Mouse (Mus musculus) forebrain, embryonic 13.5 days (tissue): ENCODE data around the gene Lipc. TPM values are rescaled to one million over a fixed set of nuclear protein-coding genes. Genes with fewer than 3 reads are reported as not detected.

Experiments
- ATAC-seq: fragments of 200-750 bp; cut with Nextera tagmentation; 2 replicates; pipeline ENCODE4 v1.8.0; 2017
- H3K27ac ChIP-seq: fragments of 300-500 bp; sonication (generic); 2 replicates; pipeline ENCODE4 v1.5.1; 2015; ENCODE audit warnings: inconsistent platforms, mild to moderate bottlenecking, moderate library complexity
- H3K27me3 ChIP-seq: fragments of 300-500 bp; sonication (generic); 2 replicates; pipeline ENCODE4 v1.6.1; 2015; ENCODE audit warnings: mild to moderate bottlenecking, inconsistent platforms
- H3K36me3 ChIP-seq: fragments of 300-500 bp; sonication (generic); 2 replicates; pipeline ENCODE4 v1.6.1; 2015; ENCODE audit warnings: mild to moderate bottlenecking, inconsistent platforms; ENCODE audit not compliant: poor library complexity, severe bottlenecking
- H3K4me1 ChIP-seq: fragments of 300-500 bp; sonication (generic); 2 replicates; pipeline ENCODE4 v1.6.1; 2015; ENCODE audit warnings: inconsistent platforms
- H3K4me2 ChIP-seq: fragments of 300-500 bp; sonication (generic); 2 replicates; pipeline ENCODE4 v1.6.1; 2015; ENCODE audit warnings: inconsistent platforms, mild to moderate bottlenecking, moderate library complexity
- H3K4me3 ChIP-seq: fragments of 300-500 bp; sonication (generic); 2 replicates; pipeline ENCODE4 v1.5.1; 2015; ENCODE audit warnings: mild to moderate bottlenecking, inconsistent platforms
- H3K9ac ChIP-seq: fragments of 300-500 bp; sonication (generic); 2 replicates; pipeline ENCODE4 v1.6.1; 2015; ENCODE audit warnings: mild to moderate bottlenecking, inconsistent platforms
- H3K9me3 ChIP-seq: fragments of 300-500 bp; sonication (generic); replicated peaks from 2 replicates; pipeline ENCODE4 v1.6.1; 2016; ENCODE audit warnings: inconsistent platforms
- WGBS: fragments of 180-500 bp; shearing (Covaris S2); methylation state at CpG from one replicate; pipeline ENCODE4 v1.1.7; 2015; 5-methylcytosine and 5-hydroxymethylcytosine counted together
- microRNA-seq: library from miRNA; unstranded; fragments of <30 nt; microRNA quantifications from one replicate; pipeline ENCODE4, GENCODE M21; 2016
- polyA plus RNA-seq: library from polyadenylated mRNA; unstranded; fragments of >200 nt; fragmentation: Nextera tagmentation; extraction: Ambion mirVana; gene quantifications from 2 replicates; pipeline ENCODE4 v1.2.1, GENCODE M21; 2015

The Lipc gene
- polyA plus RNA-seq, 1 experiment from 2014 or later = not detected

- H3K27me3 ChIP-seq = no peaks in the 10 kb centered on the region
- H3K9ac ChIP-seq = no peak overlapping the region
- H3K4me2 ChIP-seq = no peak overlapping the region
- no peaks in the 10 kb centered on the region for H3K4me1 ChIP-seq
- H3K27ac ChIP-seq = no peak overlapping the region
- no peaks in the 10 kb centered on the region for H3K36me3 ChIP-seq
- 74% methylated on average over 8 of the region's 8 CpGs for WGBS
- no peak overlapping the region for H3K4me3 ChIP-seq
- no peaks in the 10 kb centered on the region for H3K9me3 ChIP-seq
- no peak for ATAC-seq
Measured at GRCm38 (mm10) chr9:70800588-70801315, 151.3 kb downstream of the Lipc start.

- Histone ChIP-seq H3K4me1 (no peaks in the 10 kb centered on the region), H3K9me3 (no peaks in the 10 kb centered on the region), H3K27me3 (no peaks in the 10 kb centered on the region), H3K27ac (no peak overlapping the region), H3K36me3 (no peaks in the 10 kb centered on the region), H3K9ac (no peak overlapping the region), H3K4me3 (no peak overlapping the region), H3K4me2 (no peak overlapping the region)
- ATAC-seq = no peak
- WGBS = 71% methylated on average over 2 of the region's 2 CpGs
Measured at GRCm38 (mm10) chr9:70795439-70795757, 156.6 kb downstream of the Lipc start.

- H3K36me3 ChIP-seq = no peaks in the 10 kb centered on the region
- H3K27me3 ChIP-seq = no peaks in the 10 kb centered on the region
- no peak overlapping the region for H3K27ac ChIP-seq
- no peaks in the 10 kb centered on the region for H3K9me3 ChIP-seq
- ATAC-seq = no peak
- WGBS = 86% methylated on average over 15 of the region's 15 CpGs
- no peaks in the 10 kb centered on the region for H3K4me1 ChIP-seq
- no peak overlapping the region for H3K9ac ChIP-seq
- H3K4me3 ChIP-seq = no peak overlapping the region
- H3K4me2 ChIP-seq = no peak overlapping the region
Measured at GRCm38 (mm10) chr9:70794643-70795438, 157.2 kb downstream of the Lipc start.

GRCm38 (mm10) chr9:70790621-70791020 is 161.4 kb downstream of the Lipc start:
- Histone ChIP-seq H3K27me3 (no peaks in the 10 kb centered on the region), H3K4me3 (no peak overlapping the region), H3K9ac (no peak overlapping the region), H3K27ac (no peak overlapping the region), H3K4me1 (no peaks in the 10 kb centered on the region), H3K9me3 (no peaks in the 10 kb centered on the region), H3K36me3 (no peaks in the 10 kb centered on the region), H3K4me2 (no peak overlapping the region)
- no peak for ATAC-seq
- 77% methylated on average over 4 of the region's 4 CpGs for WGBS

GRCm38 (mm10) chr9:70788705-70789104 is 163.3 kb downstream of the Lipc start:
- Histone ChIP-seq H3K36me3 (no peaks in the 10 kb centered on the region), H3K4me1 (no peaks in the 10 kb centered on the region), H3K4me3 (no peak overlapping the region), H3K9ac (no peak overlapping the region), H3K9me3 (no peaks in the 10 kb centered on the region), H3K27ac (no peak overlapping the region), H3K4me2 (no peak overlapping the region), H3K27me3 (no peaks in the 10 kb centered on the region)
- 80% methylated on average over 7 of the region's 7 CpGs for WGBS
- ATAC-seq = no peak

- H3K9me3 ChIP-seq = no peaks in the 10 kb centered on the region
Measured at GRCm38 (mm10) chr9:70782191-70782590, 169.8 kb downstream of the Lipc start.

GRCm38 (mm10) chr9:70775517-70775916 is 176.5 kb downstream of the Lipc start:
- peaks cover 6% of the 10 kb centered on the region; the same call in 1 of the 2 replicates for H3K4me1 ChIP-seq
- H3K9me3 ChIP-seq = no peaks in the 10 kb centered on the region
- H3K27ac ChIP-seq = no peak overlapping the region
- no peaks in the 10 kb centered on the region for H3K27me3 ChIP-seq
- H3K4me2 ChIP-seq = no peak overlapping the region
- H3K36me3 ChIP-seq = 0 out of 2 replicates have a peak, but pooled peaks cover 8% of the 10 kb centered on the region
- no peak overlapping the region for H3K4me3 ChIP-seq
- no peak overlapping the region for H3K9ac ChIP-seq
- WGBS = 95% methylated on average over 2 of the region's 2 CpGs
- ATAC-seq = no peak

More at GRCm38 (mm10) chr9:70782191-70782590, 169.8 kb downstream of the Lipc start:
- Histone ChIP-seq H3K4me2 (no peak overlapping the region), H3K9ac (no peak overlapping the region), H3K36me3 (0 out of 2 replicates have a peak, but pooled peaks cover 6% of the 10 kb centered on the region), H3K27me3 (no peaks in the 10 kb centered on the region), H3K4me3 (no peak overlapping the region), H3K27ac (no peak overlapping the region), H3K4me1 (no peaks in the 10 kb centered on the region)
- no peak for ATAC-seq
- 86% methylated on average over 3 of the region's 3 CpGs for WGBS

- WGBS = 91% methylated on average over 5 of the region's 5 CpGs
Measured at GRCm38 (mm10) chr9:70760974-70761373, 191.1 kb downstream of the Lipc start.

GRCm38 (mm10) chr9:70751504-70752222 is 200.4 kb downstream of the Lipc start:
- no peak overlapping the region for H3K9ac ChIP-seq
- H3K27ac ChIP-seq = no peak overlapping the region
- 89% methylated on average over 3 of the region's 3 CpGs for WGBS
- peaks cover 35% of the 10 kb centered on the region for H3K36me3 ChIP-seq
- H3K4me2 ChIP-seq = no peak overlapping the region
- H3K27me3 ChIP-seq = no peaks in the 10 kb centered on the region
- ATAC-seq = no peak
- H3K9me3 ChIP-seq = no peaks in the 10 kb centered on the region
- no peaks in the 10 kb centered on the region for H3K4me1 ChIP-seq
- H3K4me3 ChIP-seq = no peak overlapping the region

More at GRCm38 (mm10) chr9:70760974-70761373, 191.1 kb downstream of the Lipc start:
- H3K27me3 ChIP-seq = no peaks in the 10 kb centered on the region
- ATAC-seq = no peak
- H3K9me3 ChIP-seq = no peaks in the 10 kb centered on the region
- H3K9ac ChIP-seq = no peak overlapping the region
- H3K27ac ChIP-seq = no peak overlapping the region
- no peak overlapping the region for H3K4me3 ChIP-seq
- H3K36me3 ChIP-seq = peaks cover 43% of the 10 kb centered on the region
- no peak overlapping the region for H3K4me2 ChIP-seq
- H3K4me1 ChIP-seq = no peaks in the 10 kb centered on the region

Small RNA genes within 50 kb of the gene (microRNA-seq; reads per million reads assigned to microRNA genes)
- gene Gm25149 = not detected

Other genes with a start within 250 kb of the Lipc start
- 0.45 and 0.82 TPM in 2 replicates for gene Aqp9, start 216.5 kb upstream of the Lipc start, polyA plus RNA-seq